Mouse (Mus musculus) WW6 (cell line): ENCODE measurements around the gene Lax1.
"Not testable (repeated sequence)": the region's sequence is repeated elsewhere in the genome, so short reads cannot be mapped to it uniquely, and the experiment has no call there.

Experiments
- DNase-seq: peaks from one replicate; pipeline ENCODE4 v3.0.0-alpha.2; 2013; ENCODE audit warnings: low read depth, low spot score

Gene Lax1

DNA sequence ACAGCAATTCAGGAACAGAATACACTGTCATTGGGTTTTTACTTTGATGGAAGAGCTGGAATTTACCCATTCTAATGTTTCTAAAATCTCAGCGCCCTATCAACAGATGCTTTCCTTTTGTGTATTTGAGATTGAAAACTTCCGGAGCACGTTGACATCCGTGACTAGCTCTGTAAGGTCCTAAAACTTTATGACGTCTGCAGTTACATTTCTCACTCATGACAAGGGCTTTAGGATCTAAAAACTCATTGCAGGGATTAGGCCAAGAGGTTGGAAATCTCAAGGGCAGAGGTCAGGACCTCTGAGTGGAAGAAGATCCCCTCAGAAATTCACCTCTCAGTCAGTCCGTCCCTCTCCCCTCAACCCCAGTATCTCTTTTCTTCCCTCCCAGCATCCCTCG is 1.6 kb downstream of the Lax1 start:
- no peak for DNase-seq

DNA sequence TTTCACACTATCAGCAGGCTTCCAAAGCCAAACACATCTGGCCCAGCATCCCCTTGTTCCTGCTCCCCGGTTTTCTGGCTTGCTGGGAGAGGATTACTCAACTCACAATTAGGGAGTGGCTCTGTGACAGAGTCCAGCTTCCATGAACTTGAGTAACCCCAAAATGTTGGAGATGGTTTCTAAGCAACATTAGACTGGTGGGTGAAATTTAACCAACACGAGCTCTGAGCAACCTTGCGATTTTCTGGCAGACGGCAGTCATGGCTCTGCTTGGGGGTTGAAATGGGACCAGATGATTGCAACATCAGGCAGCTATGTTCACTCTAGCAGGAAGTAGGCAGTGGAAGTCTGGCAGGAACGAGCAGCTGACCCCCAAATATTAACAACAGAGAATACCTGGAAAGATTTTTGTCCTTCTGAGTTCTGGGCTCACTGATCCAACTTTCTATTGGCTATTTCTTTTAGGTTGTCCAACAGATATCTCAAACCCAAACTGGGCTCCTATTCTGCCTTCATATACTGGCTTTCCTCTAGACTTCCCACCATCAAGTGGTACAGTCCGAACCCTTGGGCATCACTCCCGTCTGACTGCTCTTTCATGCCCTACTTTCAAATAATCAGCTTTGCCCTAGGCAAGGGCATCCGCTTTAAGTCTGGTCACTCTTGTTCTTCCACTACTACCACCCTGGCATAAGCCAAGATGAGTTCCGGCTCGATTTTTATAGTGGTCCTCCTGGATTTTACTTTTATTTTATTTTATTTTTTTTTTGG is 4.0 kb downstream of the Lax1 start:
- no peak for DNase-seq

DNA sequence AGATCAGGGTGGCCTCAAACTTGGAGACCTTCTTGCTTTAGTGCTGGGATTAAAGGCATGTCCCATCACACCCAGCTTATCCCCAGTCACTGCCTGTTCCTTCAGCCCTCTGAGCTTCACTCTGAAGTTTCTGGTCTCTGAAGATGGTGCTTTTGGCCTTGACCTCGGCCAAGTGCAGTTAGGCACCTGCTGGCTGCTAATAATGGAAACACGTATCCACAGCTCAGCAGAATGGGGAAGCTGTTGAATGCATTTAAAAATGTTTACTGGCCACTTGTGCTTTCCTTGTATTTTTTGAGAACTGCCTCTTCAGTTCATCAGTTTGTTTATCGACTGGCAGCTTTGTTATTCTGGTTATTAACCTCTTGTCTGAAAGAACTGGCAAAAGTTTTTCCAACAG is 18.1 kb downstream of the Lax1 start:
- DNase-seq = no peak

DNA sequence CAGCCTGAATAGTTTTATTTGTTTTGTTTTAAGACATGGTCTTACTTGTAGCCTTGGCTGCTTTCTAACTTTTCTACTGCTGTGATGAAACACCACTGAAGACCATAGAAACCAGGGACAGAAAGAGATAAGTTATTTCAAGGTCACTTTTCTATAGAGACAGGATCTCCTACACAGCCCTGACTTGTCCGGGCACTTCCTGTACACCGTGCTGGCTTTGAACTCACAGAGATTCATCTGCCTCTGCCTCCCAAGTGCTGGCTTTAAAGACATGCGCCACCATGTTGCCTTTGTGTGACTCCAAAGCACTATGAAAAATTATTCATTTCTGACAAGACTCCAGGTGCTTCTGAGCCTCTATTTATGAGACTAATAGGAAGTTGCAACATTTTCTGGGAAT is 18.6 kb downstream of the Lax1 start:
- DNase-seq = no peak

DNA sequence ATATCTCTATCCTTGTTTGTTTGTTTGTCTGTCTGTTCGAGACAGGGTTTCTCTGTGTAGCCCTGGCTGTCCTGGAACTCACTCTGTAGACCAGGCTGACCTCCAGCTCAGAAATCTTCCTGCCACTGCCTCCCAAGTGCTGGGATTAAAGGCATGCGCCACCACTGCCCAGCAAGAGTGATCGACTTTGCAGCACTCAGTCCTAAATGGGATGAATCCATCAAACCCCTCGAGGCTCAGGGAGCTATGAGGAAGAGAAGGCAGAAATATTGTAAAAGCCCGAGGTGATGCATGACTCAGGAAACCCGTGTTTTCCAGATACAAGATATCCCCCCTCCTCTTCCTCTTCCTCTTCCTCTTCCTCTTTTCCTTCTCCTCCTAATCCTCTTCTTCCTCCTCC is 19.1 kb downstream of the Lax1 start:
- no peak for DNase-seq

DNA sequence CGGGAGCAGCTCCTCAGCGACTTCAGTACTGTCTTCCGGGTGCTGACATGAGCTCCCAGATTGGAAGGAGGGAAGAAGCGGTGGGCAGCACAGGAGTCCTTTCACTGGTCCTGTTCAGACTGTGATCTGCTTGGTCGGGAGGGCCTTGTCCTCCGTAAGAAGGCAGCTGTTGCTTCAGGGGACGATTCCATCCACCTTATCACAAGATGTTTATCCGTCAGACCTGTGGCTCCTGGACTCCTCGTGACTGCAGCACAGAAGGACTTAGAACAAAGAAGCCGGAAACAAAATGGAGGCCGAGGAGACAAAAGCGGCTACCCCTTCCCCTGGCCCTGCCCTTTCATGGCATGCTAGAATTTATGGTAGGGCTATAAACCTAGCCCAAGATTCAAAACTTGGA is 19.7 kb downstream of the Lax1 start:
- peak; percentile 54 for DNase-seq

DNA sequence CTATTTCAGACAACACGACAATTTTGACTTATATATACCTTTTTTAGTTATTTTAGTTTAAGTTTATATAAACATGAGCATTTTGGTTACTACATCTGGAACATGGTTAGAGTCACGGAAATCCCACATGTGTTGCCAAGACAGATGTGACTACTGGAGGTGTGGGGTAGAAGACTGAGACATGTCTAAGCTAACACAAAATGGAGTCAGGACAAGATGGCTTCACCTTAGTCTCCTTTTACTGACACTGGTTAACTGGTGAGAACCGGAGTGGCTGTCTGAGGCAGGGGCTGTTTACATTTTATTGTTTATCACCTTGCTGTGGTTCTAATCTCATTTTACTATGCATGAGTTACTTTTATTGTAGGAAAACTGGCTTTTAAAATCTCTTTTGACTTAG is 21.3 kb downstream of the Lax1 start:
- DNase-seq = no peak

DNA sequence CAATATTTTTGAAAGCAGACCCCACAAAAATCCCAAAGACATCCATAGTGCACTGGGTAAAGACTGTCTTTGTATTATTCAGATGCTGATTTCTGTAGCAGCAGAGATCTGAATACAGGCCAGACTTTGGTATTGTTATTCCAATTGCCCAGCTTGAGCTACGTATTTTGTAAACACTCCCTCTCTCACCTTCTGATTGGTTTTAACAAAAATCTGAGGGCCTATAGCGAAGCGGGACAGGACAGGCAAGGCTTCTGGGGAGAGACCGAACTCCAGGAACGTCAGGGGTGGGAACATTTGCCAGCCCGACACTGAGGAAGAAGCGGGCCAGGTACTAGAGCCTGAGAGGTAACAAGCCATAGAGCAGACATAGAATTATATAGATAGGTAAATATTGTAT is 22.2 kb downstream of the Lax1 start:
- peak; percentile 86 for DNase-seq

DNA sequence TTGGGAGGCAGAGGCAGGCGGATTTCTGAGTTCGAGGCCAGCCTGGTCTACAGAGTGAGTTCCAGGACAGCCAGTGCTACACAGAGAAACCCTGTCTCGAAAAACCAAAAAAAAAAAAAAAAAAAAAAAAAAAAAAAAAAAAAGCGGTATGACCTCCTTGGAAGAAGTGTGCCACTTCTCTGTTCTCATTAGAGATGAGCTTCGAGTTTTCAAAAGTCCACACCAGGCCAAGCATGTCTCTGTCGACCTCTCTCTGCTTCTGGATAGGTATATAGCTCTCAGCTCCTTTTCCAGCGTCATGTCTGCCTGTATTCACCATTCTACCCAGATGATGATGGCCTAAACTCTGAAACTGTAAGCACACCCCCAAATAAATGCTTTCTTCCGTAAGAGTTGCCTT is 24.2 kb downstream of the Lax1 start:
- not testable (repeated sequence) for DNase-seq

DNA sequence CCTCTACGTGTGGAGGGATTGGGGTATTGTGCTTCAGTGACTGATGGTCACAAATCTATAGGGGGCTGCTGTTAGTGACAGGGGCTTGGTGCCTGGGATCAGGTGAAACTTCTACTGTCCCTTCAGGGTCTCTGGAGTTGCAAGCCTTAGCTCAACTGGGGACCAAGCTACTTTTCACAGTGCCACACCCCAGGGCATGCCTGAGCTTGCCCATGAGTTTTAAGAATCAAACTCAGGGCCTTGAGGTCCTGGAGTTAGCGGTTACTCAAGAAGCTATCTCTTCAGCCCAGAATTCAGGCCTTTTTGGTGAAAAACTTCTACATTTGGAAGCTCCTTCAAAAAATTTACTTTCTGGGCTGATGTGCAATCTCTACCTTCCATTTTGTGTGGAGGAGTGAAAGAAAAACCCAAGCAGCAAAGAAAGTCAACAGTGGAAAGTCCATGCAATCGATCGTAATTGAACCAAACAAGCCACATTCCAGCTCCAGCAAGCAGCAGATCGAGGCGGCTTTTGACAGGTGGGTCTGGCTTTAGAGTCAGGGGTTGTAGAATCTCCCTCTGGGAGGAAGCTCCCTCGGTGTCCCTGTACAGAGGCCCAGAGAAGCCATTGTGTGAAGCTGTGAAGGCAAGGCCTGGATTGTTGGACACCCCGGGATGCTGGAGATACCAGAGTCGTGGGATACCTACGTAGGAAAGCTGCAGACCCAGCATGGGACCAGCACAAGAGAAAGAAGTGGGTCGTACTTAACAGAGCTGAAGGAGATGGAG is 25.5 kb downstream of the Lax1 start:
- no peak for DNase-seq

DNA sequence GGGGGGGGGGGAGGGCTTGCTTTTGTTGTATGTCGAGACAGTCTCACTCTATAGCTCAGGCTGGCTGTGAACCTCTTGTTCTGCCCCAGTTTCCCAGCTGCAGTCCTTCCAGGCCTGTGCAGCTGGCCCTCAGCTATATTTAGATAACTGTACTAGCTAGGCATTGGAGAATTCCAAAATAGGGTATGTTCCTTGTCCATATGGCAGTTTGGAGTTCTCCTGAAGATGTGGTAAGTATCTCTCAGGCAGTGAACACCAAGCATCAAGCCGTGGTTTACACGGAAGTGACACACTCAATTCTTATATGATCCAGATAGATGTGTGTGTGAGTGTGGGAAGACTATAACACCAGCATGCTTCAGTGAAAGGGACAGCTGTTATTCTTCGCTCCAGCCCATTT is 26.5 kb downstream of the Lax1 start:
- DNase-seq = no peak

DNA sequence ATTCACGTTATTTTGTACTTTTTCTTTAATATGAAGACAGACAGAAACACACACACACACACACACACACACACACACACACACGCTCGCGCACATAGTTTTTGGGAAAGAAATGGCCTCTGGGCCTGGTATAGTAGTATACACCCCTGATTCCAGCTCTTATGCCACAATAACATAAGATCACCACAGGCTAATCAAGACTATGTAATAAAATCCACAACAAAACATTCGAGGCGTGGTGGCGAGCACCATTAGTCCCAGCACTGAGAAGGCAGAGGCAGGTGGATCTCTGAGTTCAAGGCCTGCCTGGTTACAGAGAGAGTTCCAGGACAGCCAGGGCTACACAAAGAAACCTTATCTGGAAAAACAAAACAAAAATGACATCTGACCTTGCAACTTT is 27.0 kb downstream of the Lax1 start:
- no peak for DNase-seq

DNA sequence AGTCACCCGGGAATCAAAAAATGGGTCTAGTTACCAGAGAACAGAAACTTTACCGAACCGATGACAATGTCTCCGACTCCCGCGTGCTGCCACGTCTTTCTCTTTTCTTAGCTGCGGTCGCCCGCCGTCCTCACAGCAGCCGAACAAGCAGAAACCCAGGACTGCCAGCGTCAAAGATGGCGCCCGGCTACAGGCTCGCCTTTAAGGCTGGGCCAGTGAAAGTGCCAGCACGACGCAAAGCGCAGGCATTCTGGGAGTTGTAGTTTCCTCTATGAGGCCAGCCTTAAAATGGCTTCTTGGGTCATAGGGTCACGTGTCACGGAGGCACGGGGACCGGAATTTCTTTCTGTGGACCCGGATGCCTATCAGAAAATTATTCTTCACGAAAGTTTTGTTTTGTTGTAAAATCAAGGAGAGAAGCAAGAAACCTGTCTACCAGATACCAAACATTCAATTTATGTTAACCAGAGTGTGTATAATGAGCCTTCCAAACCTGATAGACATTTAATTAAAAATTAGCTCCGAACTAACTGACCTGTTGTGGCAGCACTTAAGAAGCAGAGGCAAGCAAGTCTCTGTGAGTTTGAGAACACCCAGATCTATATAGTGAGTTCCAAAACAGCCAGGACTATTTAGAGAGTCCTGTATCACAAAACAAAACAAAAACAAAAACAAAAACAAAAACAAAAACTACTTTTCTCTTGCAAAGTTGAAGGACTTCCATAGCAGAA is 28.5 kb downstream of the Lax1 start, which contains the start of gene Gm38394:
TSS of gene Gm38394 (minus strand) at position 116 of the 731 bp plus-strand sequence.
- peak; percentile 89 for DNase-seq

DNA sequence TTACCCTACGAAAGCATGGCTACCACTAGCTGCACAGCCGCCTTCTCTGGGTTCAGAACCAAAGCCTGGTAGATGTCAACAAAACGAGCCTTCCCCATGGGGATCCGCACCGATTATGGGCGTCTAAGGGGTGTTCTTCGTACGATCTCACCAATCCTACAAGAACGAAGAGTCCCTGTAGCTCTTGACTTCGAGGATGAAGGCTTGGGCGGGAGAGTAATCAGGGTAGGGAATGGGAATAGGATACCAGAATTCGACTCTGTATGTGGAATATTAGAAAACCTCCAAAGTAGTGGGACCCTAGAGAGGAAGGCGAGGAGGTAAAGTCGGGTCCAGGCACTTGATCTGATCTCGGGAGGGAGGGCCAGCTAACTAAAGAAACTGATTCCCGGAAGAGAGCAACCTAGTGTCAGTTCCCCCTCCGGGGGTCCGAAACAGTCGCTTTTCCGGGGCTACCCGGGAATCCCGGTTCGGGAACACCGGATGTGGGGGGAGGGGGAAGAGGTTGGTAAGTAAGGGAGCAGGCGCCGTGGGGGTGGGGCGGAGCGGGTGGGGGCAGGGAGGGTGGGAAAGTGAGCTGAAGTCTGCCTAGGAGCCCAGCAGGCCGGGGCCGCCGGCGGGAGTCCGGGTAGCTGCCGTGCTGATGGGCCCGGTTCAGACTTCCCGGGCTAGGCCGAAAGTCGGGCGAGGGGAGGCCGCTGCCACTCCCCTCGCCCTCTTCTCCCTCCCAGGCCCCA is 29.3 kb downstream of the Lax1 start, which contains the start of gene Zbed6:
TSS of gene Zbed6 (minus strand) at position 420 of the 737 bp plus-strand sequence.
- DNase-seq = peak; percentile 48

DNA sequence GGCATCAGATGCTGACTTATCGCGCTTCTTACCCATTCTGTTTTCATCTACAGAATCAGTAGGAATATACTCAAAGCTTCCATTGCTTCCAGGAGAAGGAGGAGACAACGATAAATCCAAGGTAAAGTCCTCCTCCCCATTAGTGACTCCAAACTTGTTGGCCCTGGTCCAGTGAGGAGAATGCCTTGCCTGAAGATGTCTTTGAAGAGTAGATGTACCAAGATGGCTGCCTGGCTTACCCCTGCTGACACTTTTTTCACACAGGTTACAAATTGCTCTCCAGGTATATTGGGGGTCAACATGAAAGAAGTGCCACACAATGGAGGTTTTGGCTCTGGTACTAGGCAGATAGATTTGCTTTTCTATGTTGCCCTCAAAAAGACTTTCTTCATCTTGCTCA is 31.0 kb downstream of the Lax1 start:
- no peak for DNase-seq

DNA sequence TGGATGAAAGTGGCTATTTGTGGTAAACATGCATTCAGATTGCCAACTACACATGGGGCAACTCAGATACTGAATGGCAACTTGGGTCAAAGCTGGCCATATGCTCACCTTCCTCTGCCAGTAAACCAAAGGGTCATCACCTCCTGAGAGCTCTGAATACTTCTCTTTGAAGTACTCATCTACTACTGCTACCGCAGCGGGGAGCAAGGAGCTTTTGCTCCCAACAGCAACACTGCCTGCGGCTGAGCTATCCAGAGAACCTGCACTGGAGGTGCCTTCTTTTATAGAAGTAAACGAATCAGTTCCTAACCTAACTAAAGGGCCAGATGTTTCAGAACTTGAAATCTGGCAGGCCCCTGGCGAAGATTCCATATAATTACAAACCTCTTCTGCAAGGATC is 33.1 kb downstream of the Lax1 start:
- no peak for DNase-seq

DNA sequence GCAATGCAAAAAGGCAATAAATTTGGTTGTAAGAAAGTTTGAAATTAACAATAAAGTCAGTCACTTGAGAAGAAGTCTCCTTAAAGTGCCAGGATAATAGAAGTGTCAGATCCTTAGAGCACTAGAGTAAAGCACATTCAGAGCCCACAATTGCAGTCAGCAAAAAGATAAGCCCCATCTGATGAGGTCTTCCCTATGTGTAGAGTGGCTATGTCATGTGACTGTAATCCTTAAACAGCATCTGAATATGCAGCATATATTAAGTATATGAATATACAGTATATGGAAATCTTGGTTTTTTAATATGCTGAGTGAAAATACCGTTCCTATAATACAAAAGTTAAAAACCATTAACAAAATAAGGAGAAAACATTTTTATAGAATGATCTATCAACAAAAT is 36.9 kb downstream of the Lax1 start:
- no peak for DNase-seq

DNA sequence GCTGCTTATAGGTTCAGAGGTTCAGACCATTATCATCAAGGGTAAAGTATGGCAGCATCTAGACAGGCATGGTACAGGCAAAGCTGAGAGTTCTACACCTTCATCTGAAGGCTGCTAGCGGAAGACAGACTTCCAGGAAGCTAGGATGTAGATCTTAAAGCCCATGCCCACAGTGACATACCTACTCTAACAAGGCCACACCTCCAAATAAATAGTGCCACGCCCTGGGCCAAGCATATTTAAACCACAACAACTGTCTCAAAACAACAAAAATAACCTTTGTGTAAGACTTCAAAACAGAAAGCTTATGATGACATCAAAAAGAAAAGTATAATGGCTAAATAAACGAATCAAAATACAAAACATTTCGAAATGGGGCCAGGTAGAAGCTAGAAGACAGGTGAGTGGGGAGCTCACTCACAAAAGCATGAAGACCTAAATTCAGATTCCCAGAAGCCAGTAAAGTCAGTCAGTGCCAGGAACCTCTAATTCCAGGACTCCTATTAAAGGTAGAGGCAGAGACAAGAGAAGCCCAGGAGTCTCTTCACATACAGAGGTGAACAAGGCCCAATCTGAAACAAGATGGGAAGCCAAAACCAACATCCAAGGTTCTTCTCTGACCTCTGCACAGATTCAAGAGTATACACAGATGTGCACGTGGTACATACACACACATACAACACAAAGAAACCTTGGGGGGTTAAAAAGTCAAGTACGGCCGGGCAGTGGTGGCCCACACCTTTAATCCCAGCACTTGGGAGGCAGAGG is 39.4 kb downstream of the Lax1 start:
- DNase-seq = no peak

DNA sequence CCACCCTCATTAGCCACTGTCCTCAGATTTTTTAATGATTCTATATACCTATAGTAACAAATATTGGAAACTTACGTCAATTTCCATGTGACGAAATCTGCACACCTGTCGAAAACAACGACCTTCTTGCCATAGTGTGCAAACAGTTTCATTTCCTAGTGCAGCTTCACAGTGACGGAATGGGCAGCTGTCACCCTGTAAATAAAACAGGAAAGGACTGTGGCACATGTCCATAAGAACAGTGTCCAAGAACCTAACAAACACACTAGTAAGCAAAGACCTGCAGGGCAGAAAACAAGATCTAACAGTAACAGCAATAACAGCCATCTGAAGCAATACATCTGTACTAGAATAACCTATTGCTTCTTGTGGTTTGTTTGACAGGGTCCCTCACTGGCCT is 44.3 kb downstream of the Lax1 start:
- no peak for DNase-seq

DNA sequence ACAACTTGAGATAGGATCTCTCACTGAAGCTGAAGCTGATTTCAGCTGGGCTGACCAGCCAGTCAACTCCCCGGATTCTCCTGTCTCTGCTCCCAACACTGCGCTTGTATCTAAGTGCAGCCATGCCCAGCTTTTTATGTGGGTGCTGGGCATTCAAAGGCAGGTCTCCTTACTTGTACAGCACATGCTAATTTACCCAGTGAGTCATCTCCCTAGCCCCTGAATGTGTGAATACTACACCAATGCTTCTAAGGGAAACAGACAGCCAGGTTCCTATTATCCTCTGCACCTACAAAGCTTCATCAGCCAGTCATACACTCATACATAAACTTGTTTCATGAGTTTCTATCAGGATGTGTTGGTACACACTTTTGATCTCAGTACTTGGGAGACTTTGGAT is 48.7 kb downstream of the Lax1 start:
- DNase-seq = no peak

DNA sequence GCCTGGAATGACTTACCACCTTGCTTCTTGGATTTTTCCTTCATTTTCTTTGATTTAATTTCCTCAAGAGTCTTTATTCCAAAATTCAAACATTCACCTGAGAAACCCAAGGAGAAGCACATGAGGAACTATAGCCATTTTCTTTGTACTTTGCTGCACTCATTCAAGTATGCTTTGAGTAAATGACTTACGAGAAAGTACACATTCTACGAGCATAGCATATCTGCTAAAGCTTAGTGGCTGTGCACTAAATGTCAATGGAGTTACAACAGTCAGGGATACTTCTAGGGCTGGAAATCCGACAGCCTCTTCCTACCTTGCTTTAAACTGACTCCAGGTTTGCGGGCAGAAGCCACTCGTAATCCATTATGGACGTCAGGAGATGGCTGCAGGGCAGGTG is 51.4 kb downstream of the Lax1 start:
- DNase-seq = no peak
